Mouse (Mus musculus) spleen, postnatal 14 days (tissue): Measurements from ENCODE around the gene Spop.

Source experiments
- DNase-seq, 2 experiments: peaks; one replicate each; pipeline ENCODE4 v3.0.0; 2021 to 2022; ENCODE audit warnings: low spot score in 2 of 2

Spop gene

DNA sequence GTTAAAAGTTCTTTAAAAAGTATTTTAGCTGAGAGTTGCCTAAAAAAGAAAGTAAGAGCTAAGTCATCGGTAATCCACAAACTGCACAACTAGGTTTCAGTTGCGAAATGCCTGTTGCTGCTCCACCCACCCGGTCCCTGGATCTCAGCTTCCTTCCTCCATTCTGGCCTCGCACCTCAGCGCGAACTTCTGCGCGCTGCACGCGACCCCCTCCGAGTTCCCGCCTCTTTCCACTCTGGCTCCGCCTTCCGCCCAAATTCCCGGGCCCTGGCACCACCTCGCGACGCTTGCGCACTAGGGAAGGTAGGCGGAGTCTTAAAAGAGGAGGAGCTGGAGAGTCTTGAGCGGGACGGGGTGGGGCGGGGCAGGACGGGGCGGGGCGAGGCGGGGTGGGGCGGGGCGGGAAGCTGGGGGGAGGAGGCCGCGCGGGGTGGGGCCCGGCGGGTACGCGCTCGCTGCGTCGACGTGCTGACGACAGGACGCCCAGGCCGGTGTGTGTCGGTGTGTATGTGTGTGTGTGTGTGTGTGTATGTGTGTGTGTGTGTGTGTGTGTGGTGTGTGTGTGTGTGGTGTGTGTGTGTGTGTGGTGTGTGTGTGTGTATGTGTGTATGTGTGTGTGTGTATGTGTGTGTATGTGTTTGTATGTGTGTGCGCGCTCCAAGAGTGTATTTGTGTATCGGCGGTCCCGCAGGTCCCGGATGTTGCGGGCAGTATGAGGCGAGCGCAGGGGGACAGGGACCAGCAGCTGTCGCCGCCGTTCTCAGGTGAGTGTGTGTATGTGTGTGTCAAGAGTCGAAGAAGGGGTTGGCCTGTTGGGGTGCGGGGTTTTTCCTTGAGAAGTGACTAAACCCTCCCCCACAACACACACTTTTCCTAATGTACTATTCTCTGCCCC lies at the start of gene Spop:
Gene Spop (plus strand): TSS at position 440 of the 895 bp plus-strand sequence.
- DNase-seq: peak; percentile 86 to 88

DNA sequence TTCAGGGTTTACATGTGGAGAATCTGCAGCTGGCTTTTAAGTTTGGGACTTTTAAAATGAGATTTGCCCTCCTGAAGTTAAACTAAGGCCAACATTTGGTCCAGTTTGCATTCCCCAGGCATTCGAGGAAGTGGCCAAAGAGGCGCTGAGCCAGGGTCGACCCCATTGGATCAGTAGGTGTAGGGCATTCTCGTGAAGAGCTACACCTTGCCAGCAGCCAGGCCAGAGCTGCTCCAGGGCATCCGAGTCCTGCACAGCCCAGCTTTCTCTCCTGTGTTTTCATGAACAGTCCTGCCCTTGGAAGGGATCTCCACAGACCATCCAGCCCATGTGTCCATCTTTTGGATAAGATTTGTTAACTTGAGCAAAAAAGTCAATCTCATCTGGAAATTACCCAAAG lies 49.5 kb upstream of the Spop start:
- DNase-seq: no peak

DNA sequence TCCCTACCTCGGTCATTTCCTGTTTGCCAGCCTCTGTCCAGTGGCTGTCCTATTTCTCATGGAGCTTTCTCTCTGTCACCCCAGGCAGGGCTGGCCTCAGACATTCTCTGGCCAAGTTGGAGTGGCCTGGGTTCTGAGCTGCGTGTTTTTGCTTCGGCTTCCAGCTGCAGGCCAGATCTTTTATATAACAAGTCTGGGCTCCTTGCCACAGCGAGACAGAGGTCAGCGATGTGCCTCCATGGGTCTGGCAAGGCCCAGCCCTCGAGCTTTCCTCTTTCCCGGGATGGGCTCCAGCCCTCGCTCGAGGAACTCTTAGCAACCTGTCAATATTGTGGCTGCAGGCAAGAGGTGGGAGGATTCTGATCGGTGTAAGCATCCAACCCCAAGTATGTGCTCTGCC lies 48.3 kb upstream of the Spop start:
- no peak for DNase-seq

DNA sequence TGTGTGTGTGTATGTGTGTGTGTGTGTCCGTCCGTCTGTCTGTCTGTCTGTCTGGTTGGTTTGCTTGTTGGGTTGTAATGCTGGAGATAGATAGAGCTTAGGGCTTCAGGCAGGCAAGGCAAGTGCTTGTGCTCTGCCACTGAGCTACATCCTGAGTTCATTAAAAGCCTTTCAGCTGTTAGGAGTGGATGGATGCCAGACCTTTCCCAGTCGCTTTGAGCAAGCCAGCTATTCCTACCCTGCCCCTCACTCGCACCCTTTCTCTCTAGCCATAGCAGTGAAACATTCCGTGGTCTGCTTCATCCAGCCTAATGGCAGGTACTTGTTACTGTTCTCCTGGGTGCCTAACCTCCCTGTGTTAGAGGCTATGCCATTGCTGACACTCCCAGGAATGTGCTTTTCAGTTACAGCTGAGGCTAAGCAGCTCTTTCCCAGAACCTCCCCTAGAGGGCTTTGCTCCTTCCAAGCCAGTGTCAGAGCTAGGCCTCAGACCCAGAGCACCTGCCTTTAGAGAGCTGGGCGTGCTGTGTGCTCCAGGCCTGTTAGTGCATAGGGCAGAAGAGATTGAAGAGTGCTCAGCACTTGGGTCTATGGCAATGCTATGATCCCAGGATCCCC lies 47.5 kb upstream of the Spop start:
- no peak for DNase-seq

DNA sequence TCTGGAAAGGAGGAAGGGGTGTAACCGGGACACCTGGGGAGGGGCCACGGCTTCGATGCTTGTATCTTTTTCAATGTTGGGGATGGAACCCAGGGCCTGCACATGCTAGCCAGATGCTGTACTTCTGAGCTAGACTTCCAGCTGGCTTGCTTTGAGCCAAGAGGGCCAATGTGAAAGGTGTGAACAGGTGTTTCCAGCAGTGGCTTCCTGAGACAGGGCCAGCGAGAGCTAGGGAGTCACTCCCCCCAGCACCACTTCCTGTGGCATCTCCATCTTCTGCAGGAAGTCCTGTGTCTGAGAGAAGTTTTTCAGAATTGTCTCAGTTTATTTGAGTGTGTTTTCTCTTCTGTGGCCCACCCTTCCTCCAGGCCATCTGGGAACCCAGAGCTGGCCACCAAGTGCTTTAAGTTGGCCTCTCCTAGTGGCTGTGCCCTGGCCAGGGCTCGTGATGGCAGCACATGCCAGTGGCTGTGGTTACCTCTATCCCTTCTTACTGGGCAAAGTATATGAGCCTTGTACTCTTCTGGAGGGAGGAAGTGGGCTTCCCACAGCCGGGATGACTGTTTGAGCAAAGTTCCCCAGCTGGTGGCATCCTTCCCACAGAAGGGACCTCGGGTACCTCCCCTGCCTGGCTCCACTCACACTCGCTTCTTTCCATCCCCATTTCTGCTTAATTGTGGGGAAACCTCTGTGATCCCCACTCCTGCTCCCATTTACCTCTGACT lies 46.7 kb upstream of the Spop start:
- DNase-seq: no peak

DNA sequence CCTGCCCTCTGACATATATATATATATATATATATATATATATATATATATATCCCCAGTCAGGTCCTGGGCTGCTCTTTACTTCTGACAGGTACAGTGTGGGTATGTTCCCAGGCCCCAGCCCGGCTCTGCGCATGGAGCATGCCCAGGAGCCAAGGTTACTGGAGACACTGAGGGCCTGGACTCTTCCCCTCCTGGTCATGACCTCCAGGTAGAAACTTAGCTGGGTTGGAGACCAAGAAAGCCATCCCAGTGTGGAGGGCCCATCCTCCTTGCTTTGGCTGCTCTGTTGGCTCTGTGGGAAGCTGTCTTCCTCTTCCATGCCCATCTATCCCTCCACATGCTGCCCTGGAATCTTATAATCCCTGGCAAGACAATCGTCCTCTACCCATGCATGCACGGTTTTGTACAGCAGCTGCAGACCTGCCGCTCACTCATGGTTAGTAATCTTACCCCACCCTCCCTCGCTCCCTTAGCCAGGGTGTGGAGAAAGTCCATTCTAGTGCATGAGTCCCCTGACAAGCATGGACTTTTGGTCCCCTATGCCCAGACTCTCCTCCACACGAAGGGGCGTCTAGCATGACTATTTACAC lies 45.6 kb upstream of the Spop start:
- no peak for DNase-seq

DNA sequence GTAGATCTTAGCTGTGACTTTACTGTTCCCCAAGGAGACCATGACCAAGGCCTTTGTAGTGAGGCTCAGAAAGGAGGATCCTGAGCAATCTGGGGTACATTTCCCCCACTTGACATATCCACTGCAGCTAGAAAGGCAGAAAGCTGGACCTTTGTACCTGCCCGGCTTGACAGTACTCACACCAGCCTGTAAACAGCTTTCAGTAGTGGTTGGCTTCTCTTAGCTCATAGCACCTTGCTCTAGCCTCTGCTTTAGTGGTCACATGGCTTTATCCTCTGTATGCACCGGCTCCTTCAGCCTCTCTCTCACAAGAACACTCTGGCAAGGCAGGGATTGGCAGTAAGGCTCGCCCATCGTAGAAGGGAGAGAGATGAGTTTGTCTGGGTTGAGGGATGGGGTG lies 45.0 kb upstream of the Spop start:
- no peak for DNase-seq

DNA sequence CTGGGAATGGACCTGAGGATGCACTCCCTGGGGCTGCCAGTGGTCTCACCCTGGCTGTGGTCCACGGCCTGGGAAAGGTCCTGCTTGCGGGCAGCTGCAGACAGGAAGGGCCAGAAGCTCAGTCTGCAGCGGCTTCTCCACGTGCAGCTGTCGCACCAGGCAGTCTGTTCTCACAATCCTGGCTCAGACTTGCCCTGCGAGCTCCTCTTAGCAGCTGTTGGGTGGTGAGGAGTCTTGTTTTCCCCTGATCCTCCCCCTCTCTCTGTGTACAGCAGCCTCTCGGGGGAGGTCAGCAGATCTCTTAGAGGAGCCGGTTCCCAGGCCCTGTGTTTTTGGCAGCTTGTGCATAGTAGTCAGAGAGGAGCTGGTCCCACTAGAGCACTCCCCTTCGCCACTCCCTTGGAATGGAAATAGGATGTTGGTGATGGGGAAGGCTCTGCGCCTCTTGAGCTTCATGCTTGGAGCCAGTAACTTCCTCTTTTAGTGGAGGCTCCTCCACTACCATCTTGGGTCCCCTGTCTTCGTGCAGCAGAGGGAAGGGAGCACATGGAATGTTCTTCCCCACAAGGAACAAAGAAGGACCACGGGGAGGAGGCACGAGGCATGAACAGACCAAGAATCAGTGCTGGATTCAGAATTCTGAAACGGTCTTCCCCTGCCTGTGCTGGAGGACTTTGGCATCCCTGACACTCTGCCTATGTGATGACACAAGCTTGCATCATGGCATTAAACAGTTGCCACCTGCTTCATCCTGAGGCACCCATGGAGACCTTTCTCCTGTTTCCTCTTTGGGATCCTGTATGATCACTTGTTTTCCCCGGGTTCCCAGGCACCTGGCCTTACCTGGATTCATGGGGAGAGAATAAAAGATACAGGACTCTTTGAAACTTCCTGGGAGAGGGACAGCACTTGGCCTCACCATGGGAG lies 43.7 kb upstream of the Spop start:
- no peak for DNase-seq

DNA sequence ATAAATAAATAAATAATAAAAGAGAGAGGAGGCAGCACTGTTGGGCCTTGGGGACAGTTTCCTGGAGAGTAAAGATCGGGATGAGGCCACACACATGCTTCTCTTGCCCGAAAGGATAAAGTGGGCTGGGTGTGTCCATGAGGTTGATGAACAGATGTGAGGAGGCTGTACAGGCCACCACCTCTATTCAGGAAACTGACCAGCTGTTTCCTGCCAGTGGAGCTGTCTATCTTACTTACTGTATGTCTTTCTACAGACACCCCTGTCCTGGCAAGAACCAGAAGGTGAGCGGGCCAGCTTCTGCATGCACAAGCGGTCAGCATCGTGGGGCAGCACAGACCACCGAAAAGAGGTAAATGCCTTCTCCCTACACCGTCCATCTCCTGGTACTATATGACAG lies 42.7 kb upstream of the Spop start:
- no peak for DNase-seq

DNA sequence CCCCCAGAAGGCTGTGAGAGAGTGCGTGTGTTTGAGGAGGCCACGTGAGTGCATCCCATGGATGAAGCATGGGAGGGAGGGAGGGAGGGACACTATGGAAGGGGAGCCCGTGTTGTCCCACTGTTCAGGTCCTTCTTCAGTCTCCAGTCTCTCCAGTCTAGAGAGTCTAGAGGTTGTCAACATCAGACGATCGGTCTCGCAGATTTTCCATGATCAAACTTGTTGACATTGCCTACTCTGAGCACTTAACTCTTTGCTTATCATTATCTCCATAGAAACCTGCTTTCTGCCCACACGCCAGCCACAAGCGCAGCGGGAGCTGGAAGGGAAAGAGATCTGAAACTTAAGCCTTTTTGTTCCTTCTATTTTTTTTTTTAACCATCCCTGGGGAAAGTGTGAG lies 35.0 kb upstream of the Spop start:
- DNase-seq: no peak

DNA sequence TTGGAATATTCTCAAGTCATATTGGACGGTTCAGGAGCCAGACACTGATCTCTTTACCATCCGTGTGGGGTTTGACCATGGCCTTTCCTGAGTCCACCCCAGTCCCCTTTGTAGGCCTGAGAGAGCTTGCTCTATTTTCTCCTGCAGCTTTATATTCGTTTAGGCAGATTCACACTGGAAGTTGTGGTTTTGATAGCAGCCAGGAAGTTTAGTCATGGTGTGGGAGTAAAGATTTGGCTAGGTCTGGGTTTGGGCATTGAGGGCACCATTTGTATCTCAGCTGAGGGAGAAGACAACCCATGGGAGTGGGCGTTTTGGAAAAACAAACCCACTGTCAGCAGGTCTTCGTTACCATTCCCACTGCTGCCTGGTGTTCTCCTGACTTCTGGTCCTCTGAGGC lies 34.3 kb upstream of the Spop start:
- DNase-seq: no peak

DNA sequence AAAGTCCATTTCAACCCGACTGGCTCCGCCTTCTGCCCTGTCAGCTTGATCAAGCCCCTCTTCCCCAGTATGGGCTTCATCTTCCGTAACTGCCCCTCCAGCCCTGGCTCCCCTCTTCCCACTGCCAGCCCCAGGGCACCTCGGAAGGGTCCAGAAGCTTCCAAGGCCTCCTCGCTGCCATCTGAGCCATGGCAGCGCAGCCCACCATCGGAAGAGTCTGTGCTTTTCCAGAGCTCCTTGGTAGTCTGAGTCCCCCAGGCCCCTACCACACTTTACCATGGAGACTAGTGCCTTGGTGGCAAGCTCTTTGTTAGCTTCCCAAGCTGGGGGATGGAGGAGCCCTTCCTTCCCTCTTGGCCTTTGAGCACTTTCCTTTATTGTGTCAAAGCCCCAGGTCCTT lies 33.2 kb upstream of the Spop start:
- DNase-seq: no peak

DNA sequence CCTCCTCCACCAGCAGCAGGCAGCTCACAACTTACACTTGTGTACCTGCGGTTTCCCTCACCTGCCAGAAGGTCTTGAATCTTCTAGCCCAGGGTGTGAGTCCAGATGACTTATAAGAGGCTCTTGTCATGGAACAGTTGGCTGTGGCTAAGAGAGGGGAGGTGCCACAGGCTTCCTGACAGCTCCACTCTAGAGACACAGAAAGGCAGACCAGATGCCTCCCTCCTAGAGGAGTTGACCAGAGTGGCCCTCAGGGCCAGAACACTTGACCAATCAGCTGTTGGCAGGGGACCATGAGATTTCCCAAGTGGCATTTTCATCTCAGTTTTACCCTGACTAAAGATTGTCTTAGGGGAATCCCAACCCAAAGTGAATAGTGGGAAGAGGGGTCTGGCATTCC lies 32.7 kb upstream of the Spop start:
- no peak for DNase-seq

DNA sequence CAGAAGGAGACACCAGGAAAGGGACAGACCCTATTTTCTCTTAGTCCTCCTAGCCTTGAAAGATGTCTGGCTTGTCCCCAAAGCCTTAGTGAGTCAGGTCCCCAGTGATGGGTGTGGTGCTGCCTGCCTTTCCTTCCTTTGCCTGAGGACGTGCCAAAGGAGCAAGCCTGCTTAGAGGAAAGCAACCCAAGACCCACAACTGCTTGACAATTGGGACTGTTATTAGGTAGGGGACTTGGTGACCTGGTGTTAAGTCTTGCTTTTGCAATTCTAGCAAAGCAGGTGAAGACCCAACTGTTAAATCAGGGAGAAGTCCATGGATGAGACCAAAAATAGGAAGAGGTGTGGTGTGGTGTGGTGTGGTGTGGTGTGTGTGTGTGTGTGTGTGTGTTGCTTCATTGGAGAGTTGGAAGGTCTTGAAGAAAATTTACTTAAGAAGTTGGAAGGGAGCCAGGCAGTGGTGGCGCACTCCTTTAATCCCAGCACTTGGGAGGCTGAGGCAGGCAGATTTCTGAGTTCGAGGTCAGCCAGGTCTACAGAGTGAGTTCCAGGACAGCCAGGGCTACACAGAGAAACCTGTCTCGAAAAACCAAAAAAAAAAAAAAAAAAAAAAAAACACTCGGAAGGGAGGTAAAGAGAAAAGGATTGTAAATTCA lies 30.4 kb upstream of the Spop start:
- DNase-seq: no peak

DNA sequence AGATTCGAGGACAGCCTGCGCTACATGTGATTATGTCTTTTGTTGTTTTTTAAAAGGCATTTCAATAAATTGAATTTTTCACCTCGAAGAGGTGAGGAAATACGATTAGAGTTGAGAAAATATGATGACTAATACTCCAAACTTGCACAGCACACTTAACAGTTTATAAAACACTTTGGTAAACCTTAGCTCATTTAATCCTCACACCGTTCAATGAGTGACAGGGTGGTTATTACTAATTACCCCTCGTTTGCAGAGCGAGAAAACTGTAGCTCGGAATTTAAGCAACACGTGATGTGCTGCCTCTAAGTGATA lies 29.9 kb upstream of the Spop start:
- no peak for DNase-seq

DNA sequence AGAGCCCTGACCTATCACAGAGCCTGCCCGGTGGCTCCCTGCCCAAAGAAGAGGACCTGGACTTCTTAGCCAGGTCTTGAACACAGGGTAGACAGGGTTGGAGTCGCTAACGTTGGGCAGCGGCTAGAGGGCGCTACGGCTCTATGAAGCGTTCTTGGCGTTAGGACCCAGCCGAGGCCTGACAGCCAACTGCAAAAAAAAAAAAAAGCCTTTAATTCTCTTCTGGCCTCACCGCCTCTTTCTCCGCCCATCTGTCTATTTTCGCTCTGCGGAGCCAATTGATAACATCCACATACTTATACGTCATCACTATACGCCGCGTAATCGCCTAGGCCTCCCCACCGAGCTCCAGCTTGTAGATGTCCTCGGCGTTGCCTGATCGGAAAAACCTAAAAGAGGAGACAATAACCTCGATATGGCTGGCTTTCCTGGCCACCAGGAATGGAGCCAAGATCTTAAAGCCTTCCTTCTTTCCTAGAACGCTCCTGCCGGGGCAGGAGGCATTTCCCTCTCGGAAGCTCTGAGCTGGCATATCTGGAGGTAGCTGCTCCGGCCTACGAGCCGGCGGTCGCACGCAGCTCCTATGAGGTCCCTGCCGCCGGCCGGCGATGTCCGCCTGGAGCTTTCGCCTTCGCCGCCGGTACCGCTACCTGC lies 29.4 kb upstream of the Spop start, which contains the start of gene Slc35b1:
Gene Slc35b1 (plus strand): TSS at position 374 of the 654 bp plus-strand sequence.
- DNase-seq: peak; percentile 74 to 88

DNA sequence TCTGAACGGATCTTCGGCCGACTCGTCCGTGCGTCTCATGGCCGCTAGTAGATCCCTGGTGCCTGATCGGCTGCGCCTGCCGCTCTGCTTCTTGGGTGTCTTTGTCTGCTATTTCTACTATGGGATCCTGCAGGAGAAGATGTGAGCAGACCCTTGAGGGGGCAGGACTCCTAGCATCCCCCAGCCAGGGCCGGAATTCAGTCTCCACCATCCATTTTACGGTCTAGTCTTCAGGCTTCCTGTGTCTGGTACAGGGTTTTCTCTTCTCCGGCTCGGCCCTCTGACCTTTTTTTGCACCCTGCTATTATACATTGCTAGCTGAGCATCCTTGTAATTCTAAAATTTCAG lies 28.9 kb upstream of the Spop start:
- no peak for DNase-seq

DNA sequence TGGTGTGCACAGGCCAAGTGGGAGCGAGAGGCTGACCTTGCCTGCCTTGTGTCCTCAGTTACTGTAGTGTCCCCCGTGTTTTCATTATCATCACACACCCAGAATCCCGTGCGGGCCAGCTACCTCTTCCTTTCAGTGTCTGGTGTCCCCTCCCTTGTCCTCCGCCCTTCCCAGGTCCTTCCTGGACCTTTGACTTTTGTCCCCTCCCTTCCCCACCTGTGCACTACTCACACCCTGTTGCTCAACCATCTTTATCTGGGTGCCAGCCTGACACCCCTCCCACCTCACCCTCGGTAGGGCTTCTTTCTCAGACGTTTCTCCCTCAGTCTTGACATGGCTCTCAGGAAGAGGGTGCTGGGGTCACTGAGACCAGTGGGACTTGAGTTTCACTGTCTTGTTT lies 26.5 kb upstream of the Spop start:
- DNase-seq: no peak

DNA sequence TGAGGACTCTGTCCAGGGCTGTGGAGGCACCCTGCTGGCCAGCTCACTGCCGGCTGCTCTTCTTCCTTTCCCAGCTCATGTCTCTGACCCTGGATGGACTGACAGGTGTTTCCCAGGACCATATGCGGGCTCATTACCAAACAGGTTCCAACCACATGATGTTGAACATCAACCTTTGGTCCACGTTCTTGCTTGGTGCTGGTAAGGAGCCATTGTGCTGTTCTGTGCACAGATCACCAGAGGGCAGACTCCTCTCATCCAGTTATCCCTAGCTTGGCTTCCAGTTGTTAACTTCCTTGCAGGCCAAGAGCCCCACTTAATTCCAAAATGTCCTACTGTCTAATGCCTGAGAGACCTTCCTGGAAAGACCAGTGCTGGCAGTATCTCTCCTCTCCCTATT lies 24.9 kb upstream of the Spop start:
- DNase-seq: no peak

DNA sequence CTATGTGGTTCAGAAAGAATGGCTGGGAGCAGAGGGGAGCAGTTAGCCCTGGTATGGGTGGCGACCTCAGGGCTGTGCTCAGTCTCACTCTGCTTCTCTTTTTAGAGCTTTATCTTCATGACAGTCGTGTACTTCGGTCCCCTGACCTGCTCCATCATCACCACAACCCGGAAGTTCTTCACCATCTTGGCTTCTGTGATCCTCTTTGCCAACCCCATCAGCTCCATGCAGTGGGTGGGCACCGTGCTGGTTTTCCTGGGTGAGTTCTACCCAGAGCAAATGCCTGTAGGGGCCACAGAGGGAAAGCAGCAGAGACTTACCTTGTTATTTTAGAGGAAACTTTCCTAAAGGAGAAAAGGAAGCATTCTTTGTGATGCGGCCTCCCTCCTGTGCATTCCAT lies 23.5 kb upstream of the Spop start:
- no peak for DNase-seq
